Mouse (Mus musculus) ZHBTc4 (cell line): Measurements from ENCODE around the gene E2f3.
A peak's percentile ranks its signal among the peaks of the same experiment; 100 is the strongest.

Source experiments
- DNase-seq: peaks from one replicate; pipeline ENCODE4 v3.0.0-alpha.2; 2011; ENCODE audit warnings: low read depth, low spot score

E2f3 gene

DNA sequence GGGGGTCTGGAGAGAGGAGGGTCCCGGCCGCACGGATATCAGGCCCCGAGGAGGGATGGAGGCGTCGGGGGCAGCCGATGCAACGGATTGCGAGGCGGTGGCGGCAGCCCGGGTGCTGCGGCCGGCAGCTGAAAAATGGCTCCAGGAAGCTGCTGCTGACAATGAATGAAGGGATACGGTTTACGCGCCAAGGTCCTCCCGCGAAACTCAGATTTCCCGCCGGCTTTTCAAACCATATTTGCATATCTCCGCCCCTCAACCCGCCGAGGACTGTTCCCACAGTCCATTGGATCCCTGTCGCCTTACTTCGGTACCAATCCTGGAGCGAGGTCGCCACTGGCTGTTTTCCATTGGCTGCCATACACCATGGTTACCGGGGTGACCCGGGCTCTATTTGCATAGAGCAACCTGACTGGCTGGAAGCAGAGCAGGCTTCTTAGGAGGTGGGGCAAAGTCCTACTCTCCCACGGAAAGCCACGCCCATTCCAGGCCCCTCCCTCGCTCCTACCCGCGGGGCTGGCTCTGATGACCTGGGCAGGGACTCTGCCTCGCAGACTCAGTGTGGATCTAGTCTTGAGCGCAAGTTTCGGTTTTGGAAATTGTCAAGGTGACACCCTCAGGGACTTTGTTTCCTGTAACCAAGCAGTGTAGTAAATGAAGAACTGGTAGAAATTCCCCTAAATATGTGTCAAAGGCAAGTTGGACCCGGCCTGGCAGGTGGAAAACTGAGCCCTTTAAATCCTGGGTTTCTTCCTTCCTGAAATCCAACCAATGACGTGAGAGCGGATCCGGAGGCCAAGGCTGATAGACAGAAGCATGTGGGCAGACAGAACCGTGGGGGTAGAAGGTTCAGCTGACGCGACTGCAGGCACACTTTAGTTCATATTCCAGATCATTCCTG lies at the start of gene E2f3:
Gene E2f3, minus strand, starts transcription at position 209 of the 901 bp plus-strand sequence.
- DNase-seq = peak; percentile 99

DNA sequence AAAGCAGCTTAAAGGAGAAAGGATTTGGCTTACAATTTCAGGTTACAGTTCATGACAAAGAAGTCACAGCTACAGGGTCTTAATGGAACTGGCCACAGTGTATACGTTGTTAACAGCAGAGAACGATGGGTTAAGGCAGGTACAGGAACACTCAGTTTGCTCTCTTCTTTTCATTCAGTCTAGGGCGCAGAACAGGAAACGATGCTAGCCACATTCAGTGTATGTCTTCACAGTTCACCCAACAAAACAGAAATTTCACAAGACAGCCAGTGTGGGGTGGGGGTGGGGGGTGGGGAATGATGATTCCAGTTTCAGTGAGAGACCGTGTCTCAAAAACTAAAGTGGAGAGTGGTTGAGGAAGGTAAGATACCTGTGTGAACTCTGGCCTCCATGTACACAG lies 48.7 kb upstream of the E2f3 start:
- DNase-seq = no peak

DNA sequence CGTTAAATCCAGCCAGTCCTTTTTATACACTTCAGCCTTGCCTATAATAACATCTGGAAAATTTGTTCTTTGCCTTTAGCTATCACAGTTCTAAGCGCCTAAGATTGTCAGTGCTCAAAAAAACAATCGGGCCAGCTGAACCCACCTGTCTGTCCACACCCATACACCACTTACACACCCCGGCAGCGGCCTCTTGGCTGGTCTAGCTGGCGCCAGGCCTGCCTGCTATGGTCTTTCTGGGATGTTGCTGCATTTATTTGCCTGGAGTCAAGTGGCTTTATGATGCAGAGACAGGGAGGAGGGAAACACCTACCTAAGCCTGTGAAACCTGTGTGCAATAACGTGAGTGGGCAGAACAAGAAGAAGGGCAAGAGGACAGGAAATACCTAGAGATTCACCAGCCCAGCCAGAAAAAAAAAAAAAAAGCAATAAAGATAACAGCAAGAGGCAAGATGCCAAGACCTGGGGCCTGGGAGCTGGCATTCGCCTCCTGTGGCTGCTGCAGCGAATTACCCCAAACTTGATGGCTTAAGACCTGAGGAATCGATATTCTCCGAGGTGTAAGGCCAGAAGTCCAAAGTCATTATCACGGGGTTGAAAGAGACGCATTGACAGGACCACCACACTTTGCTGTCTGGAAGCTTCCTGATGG lies 45.9 kb upstream of the E2f3 start:
- no peak for DNase-seq

DNA sequence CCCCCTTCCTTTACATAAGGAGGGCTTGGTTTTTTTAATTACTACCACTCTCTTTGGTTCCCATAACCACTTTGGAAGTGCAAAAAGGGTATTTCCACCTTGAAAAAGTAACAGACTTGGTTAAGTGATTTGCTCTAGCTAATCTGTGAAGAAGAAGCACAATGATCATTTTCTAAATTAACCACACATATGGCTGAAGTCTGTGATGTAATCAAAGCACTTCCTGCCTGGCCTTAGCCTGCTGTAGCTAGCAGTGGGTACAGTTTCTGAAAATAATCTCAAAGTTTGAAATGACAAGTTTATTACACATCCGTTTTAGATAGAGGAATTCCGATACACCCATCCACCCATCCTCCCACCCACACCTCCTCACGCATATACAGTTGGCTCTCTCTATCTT lies 42.0 kb upstream of the E2f3 start:
- no peak for DNase-seq

DNA sequence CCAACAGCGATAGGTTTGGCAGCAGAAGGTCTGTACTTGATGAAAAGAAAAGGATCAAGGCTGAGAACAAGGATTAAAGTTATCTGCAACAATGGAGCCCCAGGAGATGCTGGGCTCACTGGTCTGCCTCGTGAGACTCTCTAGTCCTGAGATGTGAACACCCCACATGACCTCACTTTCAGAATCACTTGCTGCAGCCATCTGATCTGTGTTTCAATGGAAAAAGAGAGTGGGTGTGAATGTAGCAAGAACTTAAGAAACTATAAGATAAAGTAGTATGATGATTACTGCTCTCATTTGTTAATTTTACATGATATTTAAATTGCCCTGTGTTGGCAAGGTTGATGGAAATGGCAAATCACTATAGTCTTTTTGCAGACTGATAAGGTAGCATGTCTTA lies 36.6 kb upstream of the E2f3 start:
- no peak for DNase-seq

DNA sequence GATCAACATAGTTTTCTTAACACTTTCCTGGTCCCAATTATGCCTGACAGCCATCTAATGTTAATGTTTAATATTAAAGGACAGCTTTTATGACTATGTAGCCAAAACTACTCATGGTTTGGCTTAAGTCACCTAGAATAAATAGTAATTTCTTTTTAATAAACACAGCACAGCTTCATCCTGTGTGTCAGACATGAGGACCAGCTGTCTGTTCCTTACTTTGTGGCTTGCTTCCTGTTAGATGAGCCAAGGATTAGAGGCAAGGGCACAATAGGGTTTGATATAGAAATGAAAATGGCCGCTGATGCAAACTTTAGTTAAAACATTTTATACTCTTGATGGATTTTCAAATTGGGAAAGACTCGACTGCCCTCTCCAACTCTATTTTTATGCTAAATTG lies 32.7 kb upstream of the E2f3 start:
- no peak for DNase-seq

DNA sequence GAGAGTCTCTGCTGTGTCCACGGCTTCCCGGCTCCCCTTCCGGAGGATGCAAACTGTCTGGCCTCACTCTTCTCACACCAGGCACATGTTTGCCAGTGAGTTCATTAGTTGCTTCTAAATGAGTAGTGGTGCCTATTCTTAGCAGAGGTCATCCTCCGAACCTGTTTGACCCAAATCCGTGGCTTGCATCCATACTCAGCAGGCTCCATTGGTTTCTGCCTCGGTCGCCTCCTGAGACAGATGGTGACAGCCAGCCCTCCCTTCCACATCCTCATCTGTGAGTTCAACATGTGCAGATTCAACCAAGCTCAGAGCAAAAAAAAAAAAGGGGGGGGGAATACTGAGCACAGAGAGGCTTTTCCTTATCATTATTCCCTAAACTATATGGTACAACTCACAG lies 31.7 kb upstream of the E2f3 start:
- DNase-seq = no peak

DNA sequence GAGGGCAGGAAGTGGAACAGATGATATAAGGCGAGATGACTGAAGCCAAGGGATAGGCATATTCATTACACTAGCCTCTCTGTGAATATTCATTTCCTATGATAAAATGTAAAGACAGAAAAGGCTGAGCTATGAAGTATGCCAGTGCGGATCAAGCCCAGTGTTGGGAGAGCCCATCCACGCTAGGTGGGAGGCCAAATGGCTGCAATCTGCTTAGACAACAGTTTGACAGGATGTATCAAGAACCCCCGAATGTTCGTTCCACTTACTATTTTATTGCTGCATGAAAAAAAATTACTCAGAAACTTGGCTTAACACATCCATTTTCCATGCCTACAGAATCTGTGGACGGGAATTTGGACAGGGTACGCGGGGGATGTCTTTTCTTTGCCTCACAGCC lies 28.7 kb upstream of the E2f3 start:
- DNase-seq = no peak

DNA sequence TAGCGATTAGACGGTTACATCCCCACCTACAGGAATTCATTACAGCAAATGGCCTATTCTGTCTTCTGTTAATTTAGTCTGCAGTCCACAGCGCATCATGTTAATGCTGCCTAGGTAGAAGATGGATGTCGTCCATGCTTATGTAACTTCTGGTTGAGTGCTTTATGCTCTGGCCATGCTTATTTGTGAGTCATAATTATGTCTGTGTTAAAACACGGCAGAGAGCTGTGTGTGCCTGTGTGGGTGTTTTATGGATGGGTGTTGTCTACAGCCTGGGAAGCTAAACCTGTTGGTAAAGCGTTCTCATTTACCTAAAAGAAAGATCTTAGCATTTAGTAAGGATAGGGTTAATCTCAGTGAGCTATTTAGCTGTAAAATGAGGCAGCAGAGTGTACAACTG lies 26.4 kb upstream of the E2f3 start:
- DNase-seq = no peak

DNA sequence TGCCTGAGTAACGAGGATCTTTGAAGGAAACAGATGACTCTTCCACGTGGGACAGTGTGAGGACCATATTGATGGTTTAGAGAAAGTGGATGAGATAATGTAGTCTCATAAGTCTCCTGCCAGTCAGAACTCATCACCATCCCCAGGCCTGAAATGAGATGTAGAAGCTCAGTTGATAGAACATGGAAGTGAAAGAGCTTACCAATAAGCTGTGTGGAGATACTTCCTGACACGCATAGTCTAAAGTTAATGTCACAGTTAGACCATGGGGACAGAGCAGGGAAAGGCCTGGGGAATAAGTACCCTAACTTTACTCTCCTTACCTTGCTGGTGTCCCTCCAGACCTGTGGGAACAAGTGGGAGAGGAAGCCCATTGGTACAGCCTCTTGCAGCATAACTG lies 22.9 kb upstream of the E2f3 start:
- no peak for DNase-seq

DNA sequence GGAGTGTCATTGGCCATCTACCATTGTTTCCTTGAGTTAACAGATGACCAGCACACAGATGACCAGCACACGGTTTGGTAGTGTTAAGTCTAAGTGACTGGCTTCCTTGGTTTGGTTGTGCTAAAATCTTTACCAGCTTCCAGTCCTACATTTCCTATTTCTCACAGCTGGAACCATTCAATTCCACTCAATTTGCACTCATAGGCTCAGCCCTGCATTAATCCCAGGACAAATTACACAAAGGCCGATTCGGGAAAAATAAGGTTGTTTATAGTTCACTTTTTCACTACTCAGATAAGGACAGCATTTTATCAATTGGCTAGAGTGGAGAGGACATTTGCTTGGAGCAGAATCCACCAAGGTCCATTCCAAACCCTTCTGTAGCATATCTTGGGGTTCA lies 19.6 kb upstream of the E2f3 start:
- no peak for DNase-seq

DNA sequence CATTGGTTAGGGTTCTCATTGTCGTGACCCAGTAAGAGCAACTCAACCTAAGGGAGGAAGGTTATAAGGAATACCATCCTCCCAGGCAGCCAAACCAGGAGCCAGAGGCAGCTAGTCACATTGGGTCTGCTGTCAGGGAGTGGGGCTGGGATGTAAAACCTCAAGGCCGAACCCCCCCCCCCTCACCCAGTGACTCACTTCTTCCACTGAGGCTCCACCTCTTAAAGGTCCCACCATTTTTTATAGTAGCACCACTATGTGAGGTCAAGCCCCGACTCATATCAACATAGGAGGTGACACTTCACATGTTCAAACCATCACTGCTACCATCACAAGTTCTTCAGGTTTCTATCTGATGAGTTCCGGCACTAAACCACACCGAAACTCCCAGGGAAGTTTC lies 19.0 kb upstream of the E2f3 start:
- no peak for DNase-seq

DNA sequence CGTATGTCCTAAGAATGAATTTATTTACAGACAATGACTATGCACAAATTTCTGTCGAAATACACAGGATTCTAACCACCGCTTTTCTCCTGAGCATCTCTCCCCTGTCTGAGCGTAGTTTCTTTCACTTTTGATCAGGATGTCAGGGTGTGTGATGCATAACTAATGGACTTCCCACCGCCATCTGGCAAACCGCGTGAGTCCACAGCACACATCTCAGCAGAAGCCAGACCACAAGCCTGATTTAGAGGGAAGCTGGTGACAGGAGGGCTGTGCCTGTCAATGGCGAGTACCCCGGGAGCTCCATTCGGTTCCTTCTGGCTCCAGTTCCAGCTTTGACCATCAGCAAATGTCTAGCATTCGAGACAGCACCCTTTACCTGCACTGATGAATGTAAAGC lies 17.3 kb upstream of the E2f3 start:
- DNase-seq = peak; percentile 28

DNA sequence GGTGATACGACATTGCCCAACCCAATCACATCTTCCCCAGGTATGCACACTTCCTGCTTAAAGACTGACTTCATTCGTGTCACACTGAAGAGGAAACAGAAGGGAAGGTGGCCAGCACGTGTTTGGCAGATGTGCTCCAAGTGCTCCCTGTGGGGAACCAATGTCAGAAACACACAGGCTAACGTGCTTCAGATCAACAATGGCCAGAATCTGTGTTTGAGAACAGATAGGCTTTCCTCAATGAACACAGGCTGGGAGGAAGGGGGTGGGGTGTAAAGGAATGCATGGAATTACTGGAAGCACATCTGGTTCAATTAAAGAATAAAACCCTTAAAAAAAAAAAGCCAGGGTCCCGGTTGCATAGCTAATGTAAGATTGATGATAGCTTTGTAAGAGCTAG lies 15.2 kb upstream of the E2f3 start:
- peak; percentile 29 for DNase-seq

DNA sequence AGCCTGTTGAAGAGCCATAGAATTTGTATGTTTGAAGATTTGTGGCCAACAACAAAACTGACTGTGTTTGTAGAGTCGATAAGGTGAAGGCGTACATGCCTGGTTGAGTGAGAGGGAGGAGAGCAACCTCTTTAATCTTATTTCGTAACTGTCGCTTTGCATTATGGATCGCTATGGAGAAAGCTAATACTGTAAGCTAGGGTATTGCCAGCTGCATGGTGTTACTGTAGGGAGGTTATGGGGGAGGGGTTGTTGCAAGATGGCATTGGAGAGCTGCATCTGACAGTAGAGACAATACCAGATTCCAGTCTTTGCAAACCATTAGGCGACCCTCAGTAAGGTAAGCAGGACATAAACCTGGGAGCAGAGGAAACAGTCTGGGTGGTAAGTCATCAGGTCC lies 2.1 kb upstream of the E2f3 start:
- DNase-seq = no peak

DNA sequence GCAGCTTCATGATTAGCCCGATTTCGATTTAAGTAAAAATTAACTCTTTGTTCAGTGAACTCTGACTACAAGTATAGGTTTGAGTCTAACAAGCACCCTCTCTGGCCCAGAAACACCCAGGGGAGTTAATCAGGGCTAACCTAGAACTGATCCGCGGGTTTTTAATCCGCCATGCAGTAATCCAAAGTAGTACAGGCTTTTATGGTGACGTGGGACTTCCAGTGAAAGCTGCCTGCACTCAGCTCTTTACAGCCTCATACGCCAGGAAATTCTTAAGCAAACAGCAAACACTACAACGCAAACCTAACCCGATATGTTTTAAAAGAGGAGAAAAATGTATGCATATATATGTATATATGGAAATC lies 875 bp upstream of the E2f3 start:
- no peak for DNase-seq

DNA sequence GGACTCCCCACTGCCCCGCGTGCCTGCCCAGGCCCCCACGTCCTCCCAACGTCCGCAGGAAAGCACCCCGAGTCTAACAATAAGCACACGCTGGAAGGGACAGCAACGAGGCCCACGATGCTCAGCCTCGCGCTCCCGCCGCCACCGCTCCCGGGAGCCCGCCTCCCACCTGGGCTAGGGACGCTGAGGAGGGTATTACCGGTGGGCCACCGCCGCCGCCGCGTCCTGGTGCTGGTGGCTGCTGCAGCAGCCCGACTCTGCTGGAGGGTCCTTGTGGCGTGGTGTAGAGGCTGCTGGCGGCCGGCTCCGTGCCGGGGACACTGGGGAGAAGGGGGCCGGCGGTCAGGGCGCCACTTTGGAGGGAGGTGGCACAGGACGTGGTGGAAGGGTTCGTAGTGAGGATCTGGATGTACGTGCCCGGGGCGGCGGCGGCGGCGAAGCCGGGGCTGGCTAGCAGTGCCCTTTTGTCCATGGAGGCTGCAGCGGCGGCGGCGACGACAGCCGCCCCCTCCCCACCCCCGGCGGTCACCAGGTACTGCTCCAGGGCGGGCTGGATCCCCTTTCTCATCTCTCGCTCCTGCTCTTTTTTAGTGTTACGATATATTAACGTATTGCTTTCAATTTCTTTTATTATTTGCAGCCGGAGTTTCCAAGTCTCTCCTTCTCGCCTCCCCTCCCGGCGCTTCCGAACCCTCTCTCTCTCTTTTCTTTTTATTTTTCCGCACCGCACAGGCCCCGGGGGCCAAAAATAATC lies 585 bp downstream of the E2f3 start:
- DNase-seq = peak; percentile 53

DNA sequence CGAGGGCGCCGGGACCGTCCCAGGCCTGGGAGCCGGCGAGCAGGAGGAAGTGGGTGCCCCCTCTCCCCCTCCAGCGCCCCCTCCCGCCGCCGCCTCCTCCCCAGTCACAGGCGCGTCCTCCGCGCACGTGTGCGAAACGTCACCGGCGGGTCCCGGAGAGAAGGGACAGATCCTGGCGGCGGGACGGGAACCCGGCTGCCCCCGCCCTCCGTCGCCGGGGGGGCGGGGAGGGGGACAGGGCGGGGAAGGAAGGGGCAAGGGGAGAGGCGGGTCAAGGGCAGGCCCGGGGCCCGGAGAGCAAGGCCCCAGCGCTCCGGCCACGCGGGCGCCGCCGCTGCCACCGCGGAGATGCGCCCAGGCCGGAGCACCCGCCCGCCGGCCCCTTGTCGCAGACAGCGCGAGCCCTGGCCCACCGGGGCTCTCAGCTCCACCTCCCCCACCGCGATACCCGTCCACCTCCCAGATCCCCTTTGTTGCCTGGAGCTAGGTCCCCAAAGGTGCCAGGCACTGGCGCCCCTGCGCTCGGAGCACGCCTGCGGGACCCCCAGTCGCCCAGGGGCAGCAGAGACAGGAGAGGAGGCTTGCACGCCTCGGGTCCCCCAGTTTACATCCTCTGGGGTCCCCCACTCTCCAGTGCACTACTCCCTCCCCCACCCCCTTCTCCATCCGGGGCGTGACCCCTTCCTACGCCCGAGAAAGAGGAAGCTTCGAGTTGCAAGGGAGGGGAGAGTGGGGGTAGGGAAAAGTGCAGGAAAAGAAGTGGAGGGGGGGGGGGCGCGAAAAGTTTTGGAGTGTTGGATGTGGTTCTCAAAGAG lies 1.4 kb downstream of the E2f3 start:
- DNase-seq = peak; percentile 76

DNA sequence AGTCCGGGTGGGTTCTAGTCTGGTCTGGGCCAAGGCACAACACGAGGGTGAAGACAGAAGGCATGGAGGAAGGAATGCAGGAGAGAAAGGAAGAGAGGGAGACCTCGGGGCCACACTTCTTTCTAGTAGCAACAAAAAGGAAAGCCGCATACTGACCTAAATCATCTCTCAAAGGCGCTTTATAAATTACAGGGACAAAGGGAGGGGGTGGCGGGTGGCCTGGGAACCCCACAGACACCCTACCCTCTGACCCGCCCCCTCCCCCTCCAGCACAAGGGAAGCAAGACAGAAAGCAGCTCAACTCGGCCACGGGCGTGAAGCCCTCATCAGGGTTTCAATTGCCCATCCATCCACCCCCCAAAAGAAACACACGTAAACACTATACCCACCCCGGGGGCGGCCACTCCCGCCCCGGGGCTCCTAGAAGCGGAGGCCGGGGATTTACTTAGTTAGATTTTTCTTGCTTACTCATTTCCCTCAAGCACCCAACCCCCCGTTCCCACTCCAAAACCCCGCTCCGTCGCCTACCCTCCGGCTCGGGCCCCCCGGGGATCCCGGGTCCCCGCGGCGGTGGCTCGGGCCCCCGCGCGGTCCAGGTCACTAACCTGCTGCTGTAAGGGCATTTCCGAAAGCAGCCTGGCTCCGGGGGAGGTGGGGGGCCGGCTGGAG lies 2.2 kb downstream of the E2f3 start:
- peak; percentile 63 for DNase-seq

DNA sequence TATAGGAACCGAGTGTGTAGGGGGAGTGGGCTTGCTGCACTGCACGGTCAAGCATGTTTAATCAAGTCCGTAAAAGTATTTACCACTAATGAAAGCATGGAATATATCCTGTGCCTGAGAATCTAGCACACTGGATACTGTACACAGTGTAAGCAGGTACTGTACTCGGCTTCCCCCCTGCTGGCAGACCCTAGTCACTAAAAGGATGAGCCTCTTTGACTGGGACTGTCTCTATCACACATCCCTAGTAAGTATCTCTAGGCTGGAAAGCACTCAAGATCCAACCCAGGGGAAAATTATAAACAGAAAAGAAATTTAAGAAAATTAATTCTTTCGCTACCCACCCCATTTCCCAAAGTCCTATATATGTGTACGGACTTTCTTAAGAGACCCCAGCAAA lies 2.8 kb downstream of the E2f3 start:
- peak; percentile 76 for DNase-seq

DNA sequence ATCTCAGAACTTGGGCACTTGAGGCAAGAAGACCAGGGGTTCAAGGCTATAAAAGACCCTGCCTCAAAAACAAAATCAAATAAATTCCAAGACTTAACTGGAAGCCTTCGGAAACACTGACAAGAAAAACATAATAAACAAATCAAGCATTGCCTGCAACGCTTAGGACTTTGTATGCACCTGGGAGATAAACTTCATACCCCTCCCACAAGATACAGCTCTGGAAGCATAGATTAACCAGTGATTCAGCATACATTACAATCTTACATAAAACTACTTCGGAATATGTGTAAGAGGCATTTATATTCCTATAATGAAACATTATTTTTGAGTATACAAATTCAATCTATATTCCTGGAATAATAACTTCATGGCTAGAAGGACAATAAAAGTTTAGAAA lies 3.5 kb downstream of the E2f3 start:
- DNase-seq = no peak
